Mouse (Mus musculus): ENCODE results near the gene Ambp.

Ambp gene

GRCm38 (mm10) chr4:63118639-63119437, 35.8 kb downstream of the Ambp start:
- peak; percentile 91 for DNase-seq

- no peak for DNase-seq
Observed at GRCm38 (mm10) chr4:63105651-63106050, 48.9 kb downstream of the Ambp start.

- no peak for DNase-seq
Observed at GRCm38 (mm10) chr4:63102025-63102424, 52.6 kb downstream of the Ambp start.

GRCm38 (mm10) chr4:63100478-63100877, 54.1 kb downstream of the Ambp start:
- no peak for DNase-seq

GRCm38 (mm10) chr4:63097603-63098002, 57.0 kb downstream of the Ambp start:
- no peak for DNase-seq

Measured in thymus, postnatal 4 days (tissue).